Mouse (Mus musculus) heart, adult 9 months (tissue): ENCODE measurements at regions not wholly inside any gene's neighbourhood (a gene's known extent, or its start where the extent isn't known, plus 50 kb on each side); places are given as distances from the start of the nearest gene placed in this dataset.

ENCODE experiments used
- DNase-seq, 2 experiments: peaks; one replicate each; pipeline ENCODE4 v3.0.0; 2022; ENCODE audit warnings: low spot score in 2 of 2

- no peak for DNase-seq
These were observed 246.0 kb upstream of the Trib2 start for GRCm38 (mm10) chr12:16062689-16063088.

DNA sequence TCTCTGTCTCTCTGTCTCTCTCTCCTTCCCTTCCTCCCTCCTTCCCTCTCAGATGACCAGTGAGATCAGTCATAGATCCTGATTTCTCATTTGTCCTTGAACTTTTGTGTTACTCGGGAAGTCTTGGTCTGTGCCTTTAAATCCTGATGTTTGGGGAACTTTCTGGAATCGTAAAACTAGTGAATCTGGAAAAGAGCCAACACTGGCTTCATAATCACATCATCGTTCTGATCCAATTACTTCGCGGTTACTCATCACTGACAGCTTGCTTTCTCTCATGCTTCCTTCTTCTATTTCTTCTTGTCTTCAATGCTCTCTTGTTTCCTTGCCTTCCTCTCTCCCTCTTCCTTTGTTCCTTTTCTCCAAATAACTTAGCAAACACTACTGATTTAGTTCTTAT lies 243.7 kb upstream of the Trib2 start:
- DNase-seq, result no peak

GRCm38 (mm10) chr12:16058255-16058654 lies 241.5 kb upstream of the Trib2 start:
- no peak for DNase-seq

DNA sequence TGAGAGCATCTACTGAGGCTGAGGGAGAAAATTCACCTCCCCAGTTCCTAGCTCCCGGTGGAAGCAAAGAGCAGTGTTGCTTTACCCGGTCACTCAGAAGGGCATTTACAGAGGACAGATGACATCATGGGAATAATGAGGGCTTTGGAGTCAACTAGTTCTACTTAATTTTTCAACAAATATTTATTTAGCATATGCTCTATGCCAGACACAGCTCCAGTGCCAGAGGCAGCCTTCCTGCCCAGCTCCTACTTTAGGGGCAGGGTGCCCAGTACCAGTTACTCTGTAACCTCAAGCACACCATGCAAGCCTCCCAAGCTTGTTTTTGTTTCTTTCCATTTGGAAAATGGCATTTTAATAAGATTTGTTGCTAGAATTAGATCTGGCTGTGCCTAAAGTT lies 240.1 kb upstream of the Trib2 start:
- DNase-seq, result no peak

DNA sequence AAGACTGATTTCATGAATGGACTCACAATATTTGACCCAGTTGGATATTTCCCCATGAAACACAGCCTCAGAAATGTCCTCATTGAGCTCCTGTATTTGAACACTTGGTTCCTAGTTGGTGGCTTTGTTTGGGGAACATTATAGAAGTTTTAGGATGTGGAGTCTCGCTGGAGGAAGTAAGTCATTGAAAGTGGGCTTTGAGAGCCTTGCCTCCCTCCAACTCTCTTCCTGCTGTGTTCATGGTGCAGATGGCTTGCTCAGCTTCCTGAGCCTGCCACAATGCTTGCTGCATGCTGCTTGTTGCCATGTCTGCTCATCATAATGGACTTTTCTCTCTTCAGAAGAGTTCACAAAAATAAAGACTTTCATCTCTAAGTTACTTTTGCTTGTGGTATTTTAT lies 239.5 kb upstream of the Trib2 start:
- DNase-seq, result no peak

DNA sequence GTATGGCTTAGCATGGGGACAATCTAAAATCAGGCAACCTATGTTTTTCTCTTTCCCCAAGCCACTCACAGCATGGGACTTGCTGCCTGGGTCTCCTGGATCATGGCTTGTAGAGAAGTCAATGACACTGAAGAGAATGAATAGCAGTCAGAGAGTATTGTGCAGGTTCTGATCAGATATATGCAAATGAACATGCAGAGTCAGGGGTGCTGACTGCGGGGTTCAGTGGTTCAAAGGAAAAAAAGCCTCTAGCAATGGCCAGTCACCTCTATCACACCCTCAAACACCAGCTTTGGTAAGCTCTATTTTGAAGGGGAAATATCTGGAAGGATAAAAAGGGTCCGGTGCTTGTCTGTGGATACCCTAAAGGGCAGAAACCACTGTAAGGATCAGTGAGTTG lies 237.9 kb upstream of the Trib2 start:
- DNase-seq, result no peak

DNA sequence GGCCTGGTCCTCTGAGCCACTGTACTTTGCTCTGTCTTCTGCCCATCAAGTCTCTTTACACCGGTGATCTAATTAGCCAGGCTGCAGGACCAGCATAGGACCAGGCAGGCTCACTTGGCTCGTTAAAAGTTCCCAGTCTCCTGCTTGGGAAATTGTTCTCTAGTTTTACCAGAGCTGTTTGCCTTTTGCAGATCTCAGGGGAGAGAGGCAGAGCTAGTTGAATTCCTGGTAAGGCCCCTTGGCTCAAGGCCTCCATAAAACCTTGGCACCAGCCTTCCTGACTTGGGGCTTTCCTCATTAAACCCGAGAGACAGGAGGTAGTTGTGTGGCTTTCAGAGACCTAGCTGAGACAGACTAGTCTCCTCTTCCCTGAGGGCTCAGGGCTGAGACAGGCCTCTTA lies 237.0 kb upstream of the Trib2 start:
- DNase-seq, result no peak

DNA sequence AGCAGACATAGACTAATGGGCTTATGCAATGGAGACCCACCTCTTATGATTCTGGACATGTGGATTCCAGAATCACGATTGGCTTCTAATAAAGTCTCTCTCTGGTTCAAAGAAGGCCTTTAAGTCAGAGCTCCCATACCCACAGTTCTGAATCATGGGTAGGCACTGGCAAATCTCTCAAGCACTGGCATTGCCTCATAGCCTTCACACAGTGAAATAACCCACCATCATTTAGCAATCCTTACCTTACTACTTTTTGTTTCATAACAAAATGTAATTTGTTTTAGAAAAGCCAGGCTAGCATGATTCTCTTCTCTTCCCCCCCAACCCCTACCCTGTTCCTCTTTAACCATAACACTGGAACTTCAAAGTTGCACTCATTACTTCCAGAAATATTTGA lies 236.3 kb upstream of the Trib2 start:
- DNase-seq, result no peak

GRCm38 (mm10) chr12:16052353-16052752 lies 235.6 kb upstream of the Trib2 start:
- DNase-seq, result no peak

DNA sequence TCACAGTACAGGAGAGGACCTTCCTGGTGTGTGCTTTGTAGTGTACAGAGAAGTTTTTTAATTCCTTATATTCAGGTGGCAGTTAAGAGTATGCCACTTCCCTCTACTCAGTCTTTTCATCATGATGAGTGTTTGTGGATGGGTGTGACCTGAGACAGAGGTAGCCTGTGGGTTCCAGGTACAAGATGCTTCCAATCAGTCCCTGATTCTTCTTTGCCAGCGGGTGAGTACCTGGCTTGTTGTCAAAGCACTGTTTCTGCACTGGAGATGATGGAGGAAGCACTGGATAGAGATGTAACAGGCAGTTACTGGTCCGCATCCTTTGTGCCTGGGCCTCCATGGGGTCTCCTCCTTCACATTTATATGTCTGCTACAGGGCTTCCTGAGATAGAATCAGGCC lies 234.7 kb upstream of the Trib2 start:
- DNase-seq, result no peak

DNA sequence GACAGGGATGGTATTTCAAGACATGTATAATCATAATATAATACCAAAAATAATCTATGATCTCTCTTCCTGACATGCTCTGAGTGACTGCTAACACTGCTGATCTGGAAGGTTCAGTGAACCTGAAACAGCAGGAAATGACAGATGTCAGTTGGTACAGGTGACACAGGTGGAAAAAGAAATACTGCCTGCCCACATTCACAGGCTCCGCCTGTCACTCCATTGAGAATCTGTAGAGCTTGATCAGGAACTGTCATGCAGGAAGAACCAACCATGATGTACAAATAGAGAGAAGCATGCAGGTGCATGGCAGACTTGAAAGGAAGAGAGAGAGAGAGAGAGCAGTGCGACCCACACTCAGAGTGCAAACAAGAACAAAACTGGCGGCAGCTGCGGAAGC lies 232.8 kb upstream of the Trib2 start:
- DNase-seq, result no peak

DNA sequence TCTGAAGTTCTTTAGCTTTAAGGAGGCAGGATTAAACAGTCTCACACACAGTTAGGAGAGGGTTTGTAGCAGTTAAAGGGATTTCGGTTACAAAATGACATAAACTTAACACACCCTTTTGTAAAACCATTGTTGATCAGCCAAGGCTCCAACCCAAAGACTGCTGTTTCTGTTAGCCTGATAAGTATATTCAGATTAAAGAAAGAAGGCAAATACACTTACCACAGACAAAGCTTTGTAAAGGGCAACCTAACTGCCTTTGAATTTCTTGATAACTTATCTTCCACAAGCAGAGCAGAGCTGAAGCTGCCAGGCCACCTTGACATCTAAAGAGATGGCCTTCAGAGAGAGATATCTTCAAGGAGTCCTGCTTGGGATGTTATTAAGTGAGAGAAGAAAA lies 229.9 kb upstream of the Trib2 start:
- no peak for DNase-seq

DNA sequence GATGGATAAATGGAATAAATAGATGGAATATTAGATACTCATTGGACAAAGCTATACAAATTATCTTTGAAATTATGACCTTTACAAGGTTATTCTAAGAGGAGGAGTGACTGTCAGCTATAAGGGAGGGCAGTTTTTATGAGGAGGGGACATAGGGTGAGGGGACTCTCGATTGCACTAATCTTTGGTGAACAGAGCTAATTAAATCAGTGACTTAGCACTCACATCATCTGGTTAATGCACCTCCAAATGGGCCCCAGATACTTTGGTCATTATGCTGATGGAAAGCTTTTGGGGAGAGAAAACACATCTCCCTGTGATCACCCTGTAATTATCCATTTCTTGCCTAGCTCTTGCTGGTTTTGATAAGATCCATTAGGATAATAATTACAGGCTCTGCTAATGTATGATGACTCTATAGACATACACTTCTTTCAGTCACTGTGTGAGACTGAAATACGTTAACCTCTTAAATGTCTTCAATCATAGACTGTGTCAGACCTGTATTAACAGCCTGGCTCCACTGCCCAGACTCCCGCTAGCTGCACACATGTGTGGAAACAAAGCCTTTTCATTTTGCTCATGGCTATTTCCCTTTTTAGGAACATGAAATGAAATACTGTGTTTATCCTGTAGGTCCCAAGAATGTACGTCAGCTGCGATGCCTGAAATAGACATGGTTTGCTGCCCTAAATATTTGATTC lies 229.2 kb upstream of the Trib2 start:
- DNase-seq, result no peak

DNA sequence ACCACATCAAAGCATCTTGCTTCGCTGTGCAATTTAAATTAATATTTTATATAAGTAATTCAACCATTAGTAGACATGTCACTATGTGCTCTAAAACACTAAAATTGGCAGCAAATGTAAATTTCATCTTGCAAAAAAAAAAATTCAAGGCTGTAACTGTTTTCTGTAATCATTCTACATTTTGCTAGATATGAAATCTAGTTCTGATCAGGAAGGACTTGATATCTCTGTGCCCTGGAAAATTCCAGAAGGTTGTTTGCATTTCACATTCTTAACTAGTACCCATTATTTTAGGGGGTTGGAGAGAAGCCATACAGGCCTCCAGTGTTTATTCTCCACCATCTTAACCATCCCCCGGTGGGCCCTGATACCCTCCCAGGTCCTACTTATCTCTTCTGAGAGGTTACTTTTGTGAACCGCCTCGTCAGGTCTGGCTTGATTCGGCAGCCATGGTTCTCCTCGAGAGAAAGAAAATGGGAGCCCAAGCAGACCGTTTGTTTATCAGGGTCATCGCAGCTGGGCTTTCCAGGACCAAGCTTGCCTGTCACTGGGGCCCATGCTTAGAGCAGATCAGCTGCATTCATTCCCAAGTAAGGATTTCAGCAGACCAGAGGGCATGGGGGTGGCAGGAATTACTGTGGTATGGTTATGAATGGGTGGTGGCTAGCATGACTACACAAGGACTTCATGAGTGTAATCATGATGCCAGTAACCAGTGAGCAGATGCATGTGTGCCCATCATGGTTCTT lies 226.9 kb upstream of the Trib2 start:
- no peak for DNase-seq

DNA sequence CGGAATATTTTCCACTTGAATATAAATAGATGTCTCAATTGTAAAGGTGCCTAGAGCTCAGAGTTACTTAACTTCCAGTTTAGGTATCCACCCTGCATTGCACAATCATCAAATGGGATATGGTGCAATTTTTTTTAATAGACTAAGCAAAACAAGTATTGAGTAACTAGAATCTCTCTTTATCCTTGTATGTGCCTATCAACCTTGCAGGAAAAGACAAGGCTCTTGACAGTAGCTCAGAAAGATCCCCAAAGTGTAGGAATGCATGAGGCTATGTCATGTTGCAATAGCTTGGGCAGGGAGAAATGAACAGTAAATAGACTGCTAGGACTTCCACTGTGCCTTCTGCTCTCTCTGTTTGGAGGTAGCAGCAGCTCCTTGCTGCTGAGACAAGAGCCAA lies 225.6 kb upstream of the Trib2 start:
- DNase-seq, result peak in 1 of 2 experiments; percentile 10

DNA sequence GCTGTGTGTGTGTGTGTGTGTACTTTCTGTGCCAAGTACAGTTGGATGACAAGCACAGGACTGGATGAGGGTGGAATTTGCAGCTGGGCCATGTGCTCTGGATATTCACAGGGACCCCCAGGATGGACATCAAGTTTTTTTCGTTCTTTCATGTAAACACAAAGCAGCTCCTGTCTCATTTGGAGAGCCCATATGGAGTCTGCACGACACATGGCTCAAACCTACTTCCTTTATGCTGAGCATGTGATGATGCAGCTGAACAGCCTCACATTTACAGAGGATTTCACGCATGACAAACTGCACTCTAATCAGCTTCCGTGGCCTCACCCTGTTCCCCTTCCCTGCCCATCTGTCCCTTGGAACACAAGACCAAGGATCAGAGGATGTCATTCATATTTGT lies 224.4 kb upstream of the Trib2 start:
- DNase-seq, result no peak

DNA sequence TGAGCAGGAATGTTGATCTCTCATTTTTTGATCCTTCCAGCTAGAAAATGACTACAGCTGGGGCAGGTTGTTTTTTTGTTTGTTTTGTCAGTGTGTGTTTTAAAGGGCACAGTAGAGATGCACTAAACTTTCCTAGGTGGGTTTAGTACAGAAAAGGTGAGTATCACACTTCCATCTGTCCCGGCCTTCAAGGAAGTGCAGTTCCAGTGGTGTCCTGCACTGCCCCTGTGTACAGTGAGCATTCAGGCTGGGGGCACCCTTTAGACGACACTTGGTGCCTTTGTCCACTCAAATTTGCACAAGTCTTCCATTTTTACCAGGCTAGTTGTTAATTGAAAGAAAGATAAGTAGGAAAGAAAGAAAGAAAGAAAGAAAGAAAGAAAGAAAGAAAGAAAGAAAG lies 218.8 kb upstream of the Trib2 start:
- no peak for DNase-seq

DNA sequence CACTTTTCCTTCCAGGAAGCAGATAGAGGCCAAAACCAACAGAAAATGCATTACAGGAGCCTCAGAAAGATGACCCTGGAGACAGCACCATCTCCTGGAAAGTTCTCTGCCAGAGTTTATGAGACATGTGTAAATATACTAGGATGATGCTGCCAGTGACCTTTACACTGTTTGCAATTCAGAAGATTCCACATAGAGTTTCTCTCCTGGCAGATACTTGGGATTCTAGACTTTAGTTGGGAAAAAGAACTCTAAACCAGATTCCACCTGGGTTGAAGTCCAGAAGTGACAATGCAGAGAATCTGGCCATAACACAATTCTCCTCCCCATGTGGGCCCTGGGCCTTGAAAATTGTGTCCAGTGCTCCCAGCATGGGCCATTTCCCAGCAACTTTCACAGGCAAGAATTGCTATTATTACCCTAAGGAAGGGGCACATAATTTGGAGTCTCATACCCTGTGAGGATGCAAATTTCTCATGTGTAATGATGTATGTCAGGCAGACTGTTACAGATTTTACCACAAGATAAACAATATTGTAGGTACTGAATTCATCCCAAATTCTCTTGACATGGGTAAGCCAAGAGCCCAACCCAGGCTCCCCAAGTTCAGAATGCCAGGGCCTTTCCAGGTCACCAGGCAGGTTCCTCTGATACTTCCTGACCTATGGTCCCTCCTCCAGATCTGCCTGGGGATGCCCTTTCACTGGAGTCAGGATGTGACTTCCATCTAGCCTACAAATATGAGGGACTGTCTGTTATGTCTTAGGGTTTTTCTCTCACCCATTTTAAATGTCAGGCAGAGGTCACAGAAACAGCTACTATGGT lies 218.2 kb upstream of the Trib2 start:
- no peak for DNase-seq

GRCm38 (mm10) chr12:16026654-16027053 lies 209.9 kb upstream of the Trib2 start:
- DNase-seq, result no peak

GRCm38 (mm10) chr12:16023273-16023672 lies 206.6 kb upstream of the Trib2 start:
- no peak for DNase-seq

DNA sequence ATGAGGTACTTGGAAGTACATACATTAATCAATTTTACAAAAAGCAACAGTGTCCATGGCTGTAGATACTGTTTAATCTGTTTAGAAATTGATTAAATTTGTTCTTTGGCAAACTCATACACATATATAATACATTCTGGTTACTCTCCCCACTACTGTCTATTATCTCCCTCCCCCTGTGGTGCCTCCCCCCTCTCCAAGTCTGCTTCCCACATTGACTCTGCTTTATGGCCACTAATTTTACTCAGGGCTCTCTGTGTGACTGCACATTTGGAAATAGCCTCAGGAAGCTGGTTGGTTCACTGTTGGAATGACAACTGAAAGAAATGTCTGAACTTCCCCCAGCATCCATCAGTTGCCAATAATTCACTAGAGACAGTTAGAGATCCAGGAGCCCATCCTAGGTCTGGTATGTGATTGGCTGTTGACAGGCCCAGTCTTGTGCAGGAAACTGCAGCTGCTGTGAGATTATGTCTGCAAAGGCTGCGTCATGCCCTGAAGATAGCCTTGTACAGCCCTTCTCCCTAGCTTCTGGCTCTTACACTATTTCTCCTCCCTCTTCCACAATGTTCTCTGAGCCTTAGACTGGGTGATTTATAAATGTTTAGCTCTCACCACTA lies 204.6 kb upstream of the Trib2 start:
- DNase-seq, result peak; percentile 48 to 50

DNA sequence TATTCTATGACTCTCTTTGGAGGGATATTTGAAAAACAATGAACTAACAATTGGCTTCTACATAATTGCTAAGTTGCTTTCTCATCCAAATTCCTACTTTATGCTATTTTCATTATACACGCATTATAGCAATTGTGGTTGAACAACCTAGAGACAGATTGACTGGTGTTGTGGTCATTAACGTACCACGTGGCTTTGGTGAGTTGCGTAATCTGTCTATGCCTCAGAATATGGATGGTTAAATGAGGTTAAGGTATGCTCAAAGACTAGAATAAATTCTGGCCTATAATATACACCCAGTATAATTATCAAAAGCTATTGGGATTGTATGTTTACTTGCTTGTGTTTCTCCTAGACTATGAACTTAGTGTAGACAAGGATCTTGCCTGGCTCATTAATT lies 201.5 kb upstream of the Trib2 start:
- no peak for DNase-seq
